ENCODE assay signal across 8 mouse cellular contexts in the genomic region with DNA sequence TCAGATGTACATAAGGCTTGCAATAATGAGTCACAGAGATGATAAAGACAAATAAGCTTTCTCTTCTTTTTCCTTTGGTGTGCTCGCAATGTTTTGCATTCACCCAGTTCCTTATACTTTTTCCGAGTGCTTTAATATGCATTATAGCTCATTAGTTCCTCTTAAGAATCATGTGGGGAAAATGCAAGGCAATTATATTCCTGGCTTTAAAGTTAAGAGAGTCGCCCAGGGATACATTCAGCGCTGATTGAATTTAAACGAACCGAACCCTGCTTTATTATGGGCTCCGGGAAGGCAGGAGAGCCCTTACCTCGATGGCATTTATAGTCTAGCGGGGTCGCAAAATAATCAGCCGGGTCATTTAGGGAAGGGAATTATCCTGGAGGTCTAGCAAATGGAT. TPM values are rescaled to one million over a fixed set of nuclear protein-coding genes. Genes with fewer than 3 reads are reported as not detected.
DNase-seq lines count a peak whose midpoint lies in the region; ATAC-seq and TF ChIP-seq lines count a peak whose summit lies in the region.

No protein-coding gene starts in this region.

- peak overlapping the region; percentile 99 for H3K4me2 ChIP-seq in embryonic facial prominence, embryonic 15.5 days (replicated peaks)
- peak overlapping the region; percentile 89 for H3K4me2 ChIP-seq in hindbrain, postnatal 0 days (ENCODE audit: low read depth, low read length)
- peak overlapping the region; percentile 31 for H3K4me2 ChIP-seq in myocyte (ENCODE audit: low read depth)

- intact Hi-C loops in left cerebral cortex, adult 2 months (cut with DNase I): loop anchor here (5.0 kb wide), 1 partner anchor 60 kb away; no protein-coding TSS in a partner anchor
- intact Hi-C loops in left cerebral cortex, postnatal 36 days (cut with DNase I): loop anchor here (5.0 kb wide), 1 partner anchor 95 kb away; a partner anchor contains a TSS

- H3K4me1 ChIP-seq in embryonic facial prominence, embryonic 15.5 days: peaks cover 11% of the 10 kb centered on the region; the same call in 1 of the 2 replicates
- no peaks in the 10 kb centered on the region; the same call in 1 of the 2 replicates for H3K4me1 ChIP-seq in hindbrain, postnatal 0 days (ENCODE audit: insufficient read depth, low read length)

- WGBS in embryonic facial prominence, embryonic 15.5 days: 16% methylated on average over 11 of the region's 11 CpGs
- WGBS in hindbrain, postnatal 0 days: 14% methylated on average over 11 of the region's 11 CpGs

- H3K79me2 ChIP-seq in myocyte (ENCODE audit: control insufficient read depth, insufficient read depth): no peaks in the 10 kb centered on the region

- no peaks in the 10 kb centered on the region for H3K9me3 ChIP-seq in embryonic facial prominence, embryonic 15.5 days (replicated peaks)
- H3K9me3 ChIP-seq in hindbrain, postnatal 0 days (ENCODE audit: low read length): no peaks in the 10 kb centered on the region

- H3K36me3 ChIP-seq in embryonic facial prominence, embryonic 15.5 days: no peaks in the 10 kb centered on the region
- no peaks in the 10 kb centered on the region for H3K36me3 ChIP-seq in hindbrain, postnatal 0 days (ENCODE audit: insufficient read depth, low read length)
- H3K36me3 ChIP-seq in myocyte (ENCODE audit: control insufficient read depth, insufficient read depth): no peaks in the 10 kb centered on the region

- no peak for ATAC-seq in embryonic facial prominence, embryonic 15.5 days (ENCODE audit: insufficient number of reproducible peaks, low FRiP score, low TSS enrichment, low read depth)
- no peak for ATAC-seq in hindbrain, postnatal 0 days

- DNase-seq in left cerebral cortex, adult 2 months (ENCODE audit: extremely low spot score in 1 of 2, low spot score in 2 of 2): no peak
- DNase-seq in left cerebral cortex, postnatal 36 days (ENCODE audit: low spot score in 2 of 2): no peak
- peak; percentile 59 for DNase-seq in hindbrain, postnatal 0 days (ENCODE audit: low spot score)
- DNase-seq in thymus, postnatal 0 days (ENCODE audit: low spot score): no peak
- no peak for DNase-seq in cerebellum, adult 11-12 months
- DNase-seq in spleen, adult 18-20 months: no peak

- H3ac ChIP-seq in myocyte (ENCODE audit: control insufficient read depth, insufficient read length): no peak overlapping the region

- H3K27me3 ChIP-seq in embryonic facial prominence, embryonic 15.5 days: no peaks in the 10 kb centered on the region
- no peaks in the 10 kb centered on the region for H3K27me3 ChIP-seq in hindbrain, postnatal 0 days (ENCODE audit: insufficient read depth, low read length)
- no peaks in the 10 kb centered on the region for H3K27me3 ChIP-seq in myocyte (ENCODE audit: control insufficient read depth, insufficient read depth, insufficient read length)

- TF ChIP-seq POLR2A in myocyte (IDR thresholded peaks at IDR 0.05; ENCODE audit: insufficient read length, low read depth): no peak

- no peak for TF ChIP-seq CTCF in left cerebral cortex, adult 2 months (IDR thresholded peaks at IDR 0.05)
- TF ChIP-seq CTCF in hindbrain, postnatal 0 days (IDR thresholded peaks at IDR 0.05; ENCODE audit: low read depth): no peak

- 0 out of 2 replicates have a peak overlapping the region, but pooled peaks have one; percentile 26 for H3K9ac ChIP-seq in embryonic facial prominence, embryonic 15.5 days
- peak overlapping the region; percentile 65 for H3K9ac ChIP-seq in hindbrain, postnatal 0 days (replicated peaks; ENCODE audit: low read length)

- H3K4me3 ChIP-seq in left cerebral cortex, adult 2 months: peak overlapping the region; percentile 57
- H3K4me3 ChIP-seq in embryonic facial prominence, embryonic 15.5 days (replicated peaks): peak overlapping the region; percentile 52
- H3K4me3 ChIP-seq in hindbrain, postnatal 0 days (ENCODE audit: low read length): peak overlapping the region; percentile 47
- H3K4me3 ChIP-seq in myocyte: no peak overlapping the region

- peak overlapping the region; percentile 73 for H3K27ac ChIP-seq in left cerebral cortex, adult 2 months
- H3K27ac ChIP-seq in embryonic facial prominence, embryonic 15.5 days (replicated peaks): no peak overlapping the region
- H3K27ac ChIP-seq in hindbrain, postnatal 0 days: peak overlapping the region; percentile 85

TF ChIP-seq in myocyte, 11 proteins besides CTCF, POLR2A, EP300 and RAD21:
- TF ChIP-seq SRF (IDR thresholded peaks at IDR 0.05; ENCODE audit: control insufficient read depth, insufficient read length, low read depth) (no peak), TCF12 (IDR thresholded peaks at IDR 0.05; ENCODE audit: insufficient read depth, poor library complexity, severe bottlenecking) (no peak), REST (IDR thresholded peaks at IDR 0.05; ENCODE audit: insufficient read depth, insufficient read length) (no peak), MYOD1 (IDR thresholded peaks at IDR 0.05; ENCODE audit: control insufficient read depth in 1 of 3, insufficient read length in 2 of 3, low read depth in 2 of 3) (no peak), MYOG (IDR thresholded peaks at IDR 0.05; ENCODE audit: control insufficient read depth in 1 of 3, insufficient read depth in 1 of 3, insufficient read length in 2 of 3, low read depth in 2 of 3) (no peak), E2F4 (IDR thresholded peaks at IDR 0.05; ENCODE audit: insufficient read depth) (no peak)

RNA-seq across cellular contexts. Expression of a gene that starts 10.8 kb away (rescaled TPM):
- total RNA-seq in left cerebral cortex, adult 2 months (2021): under 1 TPM in 1 of 2 experiments, not detected in 1; 0.23 TPM
- total RNA-seq in left cerebral cortex, postnatal 36 days (2021): under 1 TPM; 0.42 to 0.66 TPM
- 0.55 and 1.5 TPM in 2 replicates for polyA plus RNA-seq in embryonic facial prominence, embryonic 15.5 days (2015; fragmentation: Nextera tagmentation; extraction: Ambion mirVana)
- total RNA-seq in hindbrain, postnatal 0 days (2014; rRNA removed): 0.68 TPM in 1 of 2 replicates, not detected in the other
- polyA plus RNA-seq in hindbrain, postnatal 0 days (2015; fragmentation: Nextera tagmentation; extraction: Ambion mirVana): 0.34 and 0.45 TPM in 2 replicates
- 1.3 TPM for polyA plus RNA-seq in myocyte (2012; fragmentation: generic; extraction: Trizol)
- 0.13 and 0.21 TPM in 2 replicates for polyA plus RNA-seq in thymus, postnatal 0 days (2015; fragmentation: Nextera tagmentation; extraction: Ambion mirVana)

Comparison
In these comparisons a context has a peak if more than half of its experiments do, and no peak if none do; other contexts are left out.
1. H3K4me2 ChIP-seq: peak in every context shown above with its lines; median percentile 99 in embryonic facial prominence, embryonic 15.5 days; 89 in hindbrain, postnatal 0 days; 31 in myocyte.